Mouse (Mus musculus) hematopoietic multipotent progenitor cell, adult 10-12 weeks (in vitro differentiated cells): ENCODE data around the gene Cysrt1. TPM values are rescaled to one million over a fixed set of nuclear protein-coding genes. Genes with fewer than 3 reads are reported as not detected.

Source experiments
- polyA plus RNA-seq: library from polyadenylated mRNA; stranded (reverse); fragments of >175 nt; gene quantifications from 2 replicates; pipeline ENCODE4 v1.2.3, GENCODE M21; 2012; ENCODE audit warnings: low replicate concordance

Gene Cysrt1
- not detected in 2 replicates for polyA plus RNA-seq

DNA sequence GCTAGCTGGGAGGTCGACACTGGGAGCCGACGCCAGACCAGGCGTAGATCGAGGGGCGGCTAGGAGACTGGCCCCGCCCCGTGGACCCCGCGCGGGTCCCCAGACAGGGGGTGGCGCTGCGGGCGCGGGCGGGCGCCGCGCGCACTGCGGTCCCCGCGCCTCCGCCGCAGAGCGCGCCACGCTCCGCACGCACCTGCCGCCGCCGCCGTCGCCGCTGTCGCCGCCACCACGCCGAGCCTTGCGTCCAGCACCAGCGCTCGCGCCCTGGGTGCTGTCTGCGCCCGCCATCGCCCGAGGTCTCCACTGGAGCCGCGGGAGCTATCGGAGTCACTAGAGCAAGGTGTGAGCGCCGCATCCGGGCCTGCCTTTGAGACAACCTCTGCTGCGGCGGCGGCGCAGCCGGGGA lies at the start of gene Cysrt1, which contains the start of gene Rnf208:
Gene Cysrt1 (minus strand): TSS at position 352 of the 406 bp plus-strand sequence.
Gene Rnf208 (plus strand): TSS at position 155 of the 406 bp plus-strand sequence.

DNA sequence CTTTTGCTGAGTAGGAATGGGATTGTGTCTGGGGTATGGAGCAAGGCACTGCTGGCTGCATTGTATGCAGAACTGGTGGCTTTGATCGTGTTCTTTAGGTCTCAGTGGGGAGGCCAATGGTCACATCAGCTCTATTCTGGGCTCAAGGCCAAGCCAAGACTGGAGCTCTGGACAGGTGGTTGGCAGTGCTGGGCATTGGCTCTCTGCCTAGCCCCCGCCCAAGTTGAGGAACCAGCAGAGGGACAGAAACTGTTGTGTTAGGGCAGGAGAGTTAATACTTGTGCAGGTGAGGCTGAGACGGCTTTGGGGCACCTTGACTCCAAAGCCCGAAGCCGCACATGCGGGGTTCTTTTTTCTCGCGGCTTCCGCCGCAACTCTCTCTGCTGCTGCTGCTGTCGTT lies 47.4 kb upstream of the Cysrt1 start, which contains the start of gene Lrrc26:
Gene Lrrc26 (plus strand): TSS at position 265 of the 400 bp plus-strand sequence.

DNA sequence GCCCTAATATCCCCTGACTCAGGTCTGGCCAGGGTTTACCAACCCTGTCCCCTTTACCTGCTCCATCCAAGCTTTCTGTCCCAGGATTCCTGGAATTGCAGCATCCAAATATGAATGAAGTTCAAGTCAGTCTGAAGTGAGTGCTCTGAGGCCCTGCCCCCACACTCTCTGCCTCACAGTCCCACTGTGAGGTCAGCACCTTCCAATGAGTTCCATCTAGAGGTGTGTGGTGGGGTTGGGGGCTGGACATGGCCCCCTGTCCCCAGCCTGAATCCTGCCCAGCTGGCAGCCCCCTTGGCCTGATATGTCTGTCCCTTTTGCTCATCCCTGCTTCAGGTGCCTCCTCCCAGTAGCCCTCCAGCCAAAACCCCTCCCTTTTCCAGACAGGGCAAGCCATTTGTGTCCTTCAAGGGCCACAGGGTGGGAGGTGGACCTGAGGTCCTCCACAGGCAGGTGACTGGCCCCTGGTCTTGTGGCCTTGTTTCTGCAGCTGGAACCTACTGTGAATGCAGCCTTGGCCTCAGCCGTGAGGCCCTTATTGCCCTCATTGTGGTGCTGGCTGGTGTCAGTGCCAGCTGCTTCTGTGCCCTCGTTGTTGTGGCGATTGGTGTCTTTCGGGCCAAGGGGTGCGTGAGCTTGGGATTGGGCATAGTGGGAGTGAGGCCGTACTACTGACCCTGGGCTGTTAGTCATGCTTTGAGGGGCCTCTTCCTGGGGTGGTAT lies 45.8 kb upstream of the Cysrt1 start, which contains the start of gene Tmem210:
Gene Tmem210 (plus strand): TSS at position 219 of the 723 bp plus-strand sequence.

GRCm38 (mm10) chr2:25271827-25272511 lies 29.7 kb upstream of the Cysrt1 start, which contains the start of the genes Ssna1 and Anapc2:
Gene Ssna1 (minus strand): TSS chr2:25272438.
Gene Anapc2 (plus strand): TSS chr2:25272478.

GRCm38 (mm10) chr2:25262291-25262767 lies 20.1 kb upstream of the Cysrt1 start, which contains the start of gene Tprn:
Gene Tprn (plus strand): TSS chr2:25262618.

DNA sequence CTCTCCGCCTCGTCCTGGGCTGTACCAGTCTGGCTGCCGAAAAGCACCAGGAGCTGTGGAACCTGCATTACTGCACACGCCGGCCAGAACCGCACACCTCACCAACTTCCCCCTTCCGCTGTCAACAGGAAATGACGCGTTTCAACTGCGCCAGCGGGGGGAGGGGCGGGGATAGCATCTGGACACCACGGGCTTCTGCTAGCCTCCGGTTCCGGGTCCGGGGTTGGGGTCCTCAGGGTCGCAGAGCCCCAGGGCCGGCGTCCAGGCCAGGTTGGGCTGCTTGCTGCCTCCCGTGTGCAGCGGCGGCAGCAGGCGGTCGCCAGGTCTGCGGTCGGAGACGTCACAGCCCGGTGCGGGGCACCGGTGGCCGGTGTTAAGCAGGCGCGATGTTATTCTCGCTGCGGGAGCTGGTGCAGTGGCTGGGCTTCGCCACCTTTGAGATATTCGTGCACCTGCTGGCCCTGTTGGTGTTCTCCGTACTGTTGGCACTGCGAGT lies 13.1 kb upstream of the Cysrt1 start, which contains the start of gene Tmem203:
Gene Tmem203 (plus strand): TSS at position 156 of the 496 bp plus-strand sequence.

DNA sequence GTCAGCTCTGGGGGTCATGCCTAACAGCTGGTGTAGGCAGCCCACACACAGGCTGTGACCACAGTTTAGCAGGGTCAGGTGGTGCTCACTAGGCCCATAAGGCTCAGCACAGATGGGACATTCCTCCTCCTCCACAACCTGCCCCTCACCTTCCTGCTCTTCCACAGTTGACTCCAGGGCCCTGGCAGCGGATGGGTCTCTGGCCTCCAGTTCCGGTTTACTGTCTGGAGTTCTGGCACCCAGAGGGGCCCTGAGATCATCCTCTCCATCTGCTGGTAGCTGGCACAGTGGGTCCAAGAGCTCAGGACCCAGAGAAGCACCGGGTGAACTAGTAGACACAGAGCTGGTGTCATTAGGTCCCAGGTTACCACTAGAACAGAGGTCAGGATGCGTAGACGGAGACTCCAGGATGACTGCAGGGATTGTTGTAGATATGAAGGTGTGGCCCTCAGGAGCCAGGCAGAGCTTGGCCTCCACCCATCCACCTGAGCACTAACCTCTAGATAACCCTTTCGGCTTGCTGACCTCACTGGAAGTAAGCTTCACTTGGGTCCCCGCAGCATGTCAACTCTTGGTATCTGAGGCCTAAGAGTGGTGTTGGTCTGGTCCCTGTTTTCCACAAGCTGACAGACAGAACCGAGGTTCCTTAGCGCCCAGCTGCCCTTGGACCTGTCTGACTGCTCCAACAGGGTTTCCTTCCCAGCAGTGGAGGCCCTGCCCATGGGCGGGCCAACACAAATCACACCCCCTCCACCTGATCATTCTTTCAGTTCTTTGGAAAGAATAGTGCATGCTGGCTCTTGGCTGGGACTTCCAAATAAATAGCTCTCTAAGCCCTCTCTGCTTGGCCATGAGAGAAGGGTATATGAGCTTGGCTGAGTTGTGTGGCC lies 4.2 kb upstream of the Cysrt1 start, which contains the start of gene AL732309.1:
Gene AL732309.1 (minus strand): TSS at position 681 of the 890 bp plus-strand sequence.

GRCm38 (mm10) chr2:25236614-25237013 lies 5.6 kb downstream of the Cysrt1 start, which contains the start of gene Rnf224:
Gene Rnf224 (minus strand): TSS chr2:25236787.

GRCm38 (mm10) chr2:25234050-25234449 lies 8.2 kb downstream of the Cysrt1 start, which contains the start of gene Slc34a3:
Gene Slc34a3 (minus strand): TSS chr2:25234364.

GRCm38 (mm10) chr2:25224492-25224765 lies 17.8 kb downstream of the Cysrt1 start, which contains the start of gene Tubb4b:
Gene Tubb4b (minus strand): TSS chr2:25224702.

DNA sequence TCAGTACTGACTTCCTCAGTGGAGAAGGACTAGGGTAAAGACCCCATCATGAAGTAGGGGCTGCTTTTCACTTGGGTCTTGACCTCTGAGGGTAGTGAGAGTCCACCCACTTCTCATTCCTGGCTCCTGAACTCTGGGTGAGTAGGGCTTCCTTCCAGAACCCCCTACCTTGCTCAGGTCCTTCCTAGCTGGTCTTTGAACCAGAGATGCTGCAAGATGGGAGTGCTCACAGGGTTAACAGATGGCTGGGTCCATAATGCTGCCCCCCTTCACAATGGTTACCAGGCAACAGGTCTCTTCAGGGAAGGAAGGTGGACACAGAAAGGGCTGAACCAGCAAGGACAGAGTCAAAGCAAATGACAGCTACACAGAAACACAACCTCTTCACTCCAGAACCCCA lies 23.8 kb downstream of the Cysrt1 start, which contains the start of gene Fam166a:
Gene Fam166a (plus strand): TSS at position 301 of the 400 bp plus-strand sequence.

DNA sequence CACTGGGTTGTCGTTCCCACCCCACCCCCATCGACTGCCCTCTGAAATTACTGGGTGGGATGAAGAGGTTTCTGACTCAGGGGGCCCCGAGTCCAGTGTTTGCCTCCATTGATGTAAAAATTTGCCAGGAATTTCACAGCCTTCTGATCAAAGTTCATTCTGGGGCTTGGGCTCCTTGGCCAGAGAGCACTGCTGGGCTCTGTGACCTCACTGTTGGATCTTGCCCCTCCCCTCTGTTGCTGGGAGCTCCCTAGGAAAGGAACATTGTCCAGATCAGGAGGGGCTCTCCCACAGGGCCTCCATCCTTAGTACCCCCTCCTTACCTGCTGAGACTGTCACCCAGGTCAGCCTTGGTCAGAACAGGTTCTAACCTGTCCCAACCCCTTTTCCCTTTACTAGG lies 27.8 kb downstream of the Cysrt1 start, which contains the start of gene Stpg3:
Gene Stpg3 (minus strand): TSS at position 194 of the 400 bp plus-strand sequence.

GRCm38 (mm10) chr2:25211121-25211670 lies 31.1 kb downstream of the Cysrt1 start, which contains the start of gene Nelfb:
Gene Nelfb (minus strand): TSS chr2:25211489.

DNA sequence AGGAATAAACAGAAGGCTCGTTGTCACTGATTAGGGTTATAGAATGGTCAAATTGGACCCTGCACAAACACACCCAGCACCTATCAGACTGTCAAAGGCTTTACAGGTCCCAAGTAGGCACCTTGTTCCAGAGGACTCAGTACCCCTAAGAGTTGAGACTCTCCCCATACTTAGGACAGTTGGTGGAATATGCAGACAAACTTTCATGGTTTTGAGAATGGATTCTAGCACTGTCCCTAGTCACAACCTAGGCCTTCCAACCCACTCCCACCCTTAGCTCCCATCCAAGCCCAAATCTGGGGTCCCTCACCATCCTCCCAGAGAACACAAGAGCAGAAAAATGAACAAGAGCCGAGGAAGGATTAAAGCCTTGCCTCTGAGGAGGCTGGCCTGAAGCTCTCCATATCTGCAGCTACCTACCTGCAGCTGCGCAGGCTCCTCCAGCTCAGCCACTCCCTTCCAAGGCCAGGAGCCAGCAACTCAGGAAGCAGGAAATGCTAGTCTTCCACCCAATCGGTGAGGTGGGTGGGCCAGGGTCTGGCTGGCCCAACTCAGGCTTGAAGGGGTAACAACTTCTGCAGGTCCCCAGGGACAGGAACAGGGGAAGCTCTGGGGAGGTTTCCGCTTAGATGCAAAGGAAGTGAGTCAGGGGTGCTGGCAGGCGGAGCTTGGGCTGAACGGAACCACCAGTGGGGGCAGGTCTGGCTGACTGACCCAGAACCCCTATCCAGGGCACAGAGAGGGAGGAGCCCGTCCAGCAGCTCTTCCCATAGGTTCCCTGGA lies 45.9 kb downstream of the Cysrt1 start, which contains the start of gene Tor4a:
Gene Tor4a (minus strand): TSS at position 715 of the 783 bp plus-strand sequence.

Other genes with a start within 250 kb of the Cysrt1 start
- 24.0 and 47.9 TPM in 2 replicates for gene Nsmf, start 188.1 kb downstream of the Cysrt1 start, polyA plus RNA-seq
- gene Entpd8, start 162.1 kb downstream of the Cysrt1 start, polyA plus RNA-seq: not detected in 2 replicates
- 0.07 and 0.45 TPM in 2 replicates for gene Noxa1, start 147.3 kb downstream of the Cysrt1 start, polyA plus RNA-seq
- 10.2 and 19.3 TPM in 2 replicates for gene Nrarp, start 61.7 kb downstream of the Cysrt1 start, polyA plus RNA-seq
- gene Tor4a, start 45.6 kb downstream of the Cysrt1 start, polyA plus RNA-seq: 52.8 and 77.9 TPM in 2 replicates
- gene Nelfb, start 31.0 kb downstream of the Cysrt1 start, polyA plus RNA-seq: 30.0 and 35.5 TPM in 2 replicates
- 0.19 TPM in 1 of 2 replicates, not detected in the other for gene Stpg3, start 27.8 kb downstream of the Cysrt1 start, polyA plus RNA-seq
- gene Fam166a, start 23.7 kb downstream of the Cysrt1 start, polyA plus RNA-seq: 0.13 TPM in 1 of 2 replicates, not detected in the other
- 38.7 and 174 TPM in 2 replicates for gene Tubb4b, start 17.8 kb downstream of the Cysrt1 start, polyA plus RNA-seq
- gene Slc34a3, start 8.1 kb downstream of the Cysrt1 start, polyA plus RNA-seq: not detected in 2 replicates
- gene Rnf224, start 5.7 kb downstream of the Cysrt1 start, polyA plus RNA-seq: 0.13 TPM in 1 of 2 replicates, not detected in the other
- 1.9 and 6.1 TPM in 2 replicates for gene Rnf208, start 197 bp downstream of the Cysrt1 start, polyA plus RNA-seq
- gene AL732309.1, start 4.4 kb upstream of the Cysrt1 start, polyA plus RNA-seq: 2.6 and 4.1 TPM in 2 replicates
- 12.0 and 24.1 TPM in 2 replicates for gene Tmem203, start 13.0 kb upstream of the Cysrt1 start, polyA plus RNA-seq
- gene Tprn, start 20.2 kb upstream of the Cysrt1 start, polyA plus RNA-seq: 25.3 and 55.9 TPM in 2 replicates
- gene Ssna1, start 30.0 kb upstream of the Cysrt1 start, polyA plus RNA-seq: 76.2 and 82.8 TPM in 2 replicates
- 19.8 and 24.6 TPM in 2 replicates for gene Anapc2, start 30.0 kb upstream of the Cysrt1 start, polyA plus RNA-seq
- gene Tmem210, start 45.7 kb upstream of the Cysrt1 start, polyA plus RNA-seq: not detected in 2 replicates
- not detected in 2 replicates for gene Lrrc26, start 47.5 kb upstream of the Cysrt1 start, polyA plus RNA-seq
- 0.03 TPM in 2 replicates for gene Grin1, start 76.7 kb upstream of the Cysrt1 start, polyA plus RNA-seq
- gene Man1b1, start 89.9 kb upstream of the Cysrt1 start, polyA plus RNA-seq: 24.2 and 25.3 TPM in 2 replicates
- 6.8 and 11.7 TPM in 2 replicates for gene Dpp7, start 113.9 kb upstream of the Cysrt1 start, polyA plus RNA-seq
- 20.6 and 22.9 TPM in 2 replicates for gene Uap1l1, start 123.2 kb upstream of the Cysrt1 start, polyA plus RNA-seq
- 6.3 and 11.6 TPM in 2 replicates for gene Sapcd2, start 129.9 kb upstream of the Cysrt1 start, polyA plus RNA-seq
- gene Entpd2, start 153.4 kb upstream of the Cysrt1 start, polyA plus RNA-seq: 0.10 TPM in 1 of 2 replicates, not detected in the other
- gene Npdc1, start 156.9 kb upstream of the Cysrt1 start, polyA plus RNA-seq: 3.8 and 4.4 TPM in 2 replicates
- 4.5 and 10.9 TPM in 2 replicates for gene Fut7, start 180.8 kb upstream of the Cysrt1 start, polyA plus RNA-seq
- gene Abca2, start 186.3 kb upstream of the Cysrt1 start, polyA plus RNA-seq: 32.3 and 48.6 TPM in 2 replicates
- gene Clic3, start 214.4 kb upstream of the Cysrt1 start, polyA plus RNA-seq: not detected in 2 replicates
- gene Paxx, start 218.6 kb upstream of the Cysrt1 start, polyA plus RNA-seq: 82.6 and 103 TPM in 2 replicates
- gene Ptgds, start 227.6 kb upstream of the Cysrt1 start, polyA plus RNA-seq: not detected in 2 replicates